Mouse (Mus musculus) liver, embryonic 15.5 days (tissue): ENCODE data around the gene Zfp612. TPM values are rescaled to one million over a fixed set of nuclear protein-coding genes. Genes with fewer than 3 reads are reported as not detected.

Experiments used
- ATAC-seq: fragments of 200-750 bp; cut with Nextera tagmentation; 2 replicates; pipeline ENCODE4 v1.8.0; 2017; ENCODE audit warnings: moderate number of reproducible peaks, mild to moderate bottlenecking, moderate library complexity; ENCODE audit not compliant: insufficient read depth
- H3K27ac ChIP-seq: fragments of 300-500 bp; sonication (generic); replicated peaks from 2 replicates; pipeline ENCODE4 v1.5.1; 2015; ENCODE audit warnings: mild to moderate bottlenecking, inconsistent platforms
- H3K27me3 ChIP-seq: fragments of 300-500 bp; sonication (generic); 2 replicates; pipeline ENCODE4 v1.6.1; 2015; ENCODE audit warnings: mild to moderate bottlenecking, inconsistent platforms
- H3K36me3 ChIP-seq: fragments of 300-500 bp; sonication (generic); replicated peaks from 2 replicates; pipeline ENCODE4 v1.6.1; 2015; ENCODE audit warnings: moderate library complexity, mild to moderate bottlenecking, inconsistent platforms
- H3K4me1 ChIP-seq: fragments of 300-500 bp; sonication (generic); replicated peaks from 2 replicates; pipeline ENCODE4 v1.6.1; 2015; ENCODE audit warnings: inconsistent platforms
- H3K4me2 ChIP-seq: fragments of 300-500 bp; sonication (generic); 2 replicates; pipeline ENCODE4 v1.6.1; 2015; ENCODE audit warnings: moderate library complexity, mild to moderate bottlenecking, inconsistent platforms
- H3K4me3 ChIP-seq: fragments of 300-500 bp; sonication (generic); replicated peaks from 2 replicates; pipeline ENCODE4 v1.5.1; 2015; ENCODE audit warnings: mild to moderate bottlenecking, inconsistent platforms
- H3K9ac ChIP-seq: fragments of 300-500 bp; sonication (generic); 2 replicates; pipeline ENCODE4 v1.6.1; 2015; ENCODE audit warnings: moderate library complexity, mild to moderate bottlenecking, inconsistent platforms
- H3K9me3 ChIP-seq: fragments of 300-500 bp; sonication (generic); replicated peaks from 2 replicates; pipeline ENCODE4 v1.6.1; 2016; ENCODE audit warnings: inconsistent platforms
- WGBS: fragments of 180-500 bp; shearing (Covaris S2); methylation state at CpG from one replicate; pipeline ENCODE4 v1.1.7; 2015; ENCODE audit warnings: mixed read lengths; ENCODE audit not compliant: insufficient replicate concordance; 5-methylcytosine and 5-hydroxymethylcytosine counted together
- polyA plus RNA-seq: library from polyadenylated mRNA; unstranded; fragments of >200 nt; fragmentation: Nextera tagmentation; extraction: Ambion mirVana; gene quantifications from 2 replicates; pipeline ENCODE4 v1.2.1, GENCODE M21; 2015

Zfp612 gene
- polyA plus RNA-seq, 1 experiment from 2014 or later = 0.89 TPM

- Histone ChIP-seq H3K4me3 (no peak overlapping the region), H3K36me3 (no peaks in the 10 kb centered on the region), H3K4me1 (no peaks in the 10 kb centered on the region), H3K9ac (no peak overlapping the region), H3K9me3 (no peaks in the 10 kb centered on the region), H3K27ac (no peak overlapping the region), H3K27me3 (no peaks in the 10 kb centered on the region), H3K4me2 (no peak overlapping the region)
- 60% methylated on average over 7 of the region's 7 CpGs for WGBS
- no peak for ATAC-seq
These were observed 56.0 kb downstream of the Zfp612 start for GRCm38 (mm10) chr8:110135515-110135914.

GRCm38 (mm10) chr8:110140156-110140555 is 60.6 kb downstream of the Zfp612 start:
- ATAC-seq = no peak

GRCm38 (mm10) chr8:110140770-110141169 is 61.2 kb downstream of the Zfp612 start:
- Histone ChIP-seq H3K27me3 (no peaks in the 10 kb centered on the region), H3K36me3 (no peaks in the 10 kb centered on the region), H3K4me1 (no peaks in the 10 kb centered on the region), H3K4me3 (no peak overlapping the region), H3K4me2 (no peak overlapping the region), H3K9ac (no peak overlapping the region), H3K27ac (no peak overlapping the region), H3K9me3 (no peaks in the 10 kb centered on the region)
- WGBS = 36% methylated on average over 4 of the region's 4 CpGs
- ATAC-seq = no peak

More at GRCm38 (mm10) chr8:110140156-110140555, 60.6 kb downstream of the Zfp612 start:
- H3K4me1 ChIP-seq = no peaks in the 10 kb centered on the region
- no peak overlapping the region for H3K27ac ChIP-seq
- no peak overlapping the region for H3K4me2 ChIP-seq
- H3K36me3 ChIP-seq = no peaks in the 10 kb centered on the region
- no peaks in the 10 kb centered on the region for H3K27me3 ChIP-seq
- H3K9ac ChIP-seq = no peak overlapping the region
- WGBS = 25% methylated on average over 3 of the region's 3 CpGs
- no peaks in the 10 kb centered on the region for H3K9me3 ChIP-seq
- no peak overlapping the region for H3K4me3 ChIP-seq

Other genes starting within 250 kb of the Zfp612 start
- gene Phlpp2, start 211.2 kb upstream of the Zfp612 start, polyA plus RNA-seq = 3.2 and 3.7 TPM in 2 replicates
- 0.06 and 0.26 TPM in 2 replicates for gene Marveld3, start 117.5 kb upstream of the Zfp612 start, polyA plus RNA-seq
- gene Tat, start 89.3 kb upstream of the Zfp612 start, polyA plus RNA-seq = 0.25 and 0.47 TPM in 2 replicates
- 0.09 TPM in 1 of 2 replicates, not detected in the other for gene Chst4, start 40.0 kb upstream of the Zfp612 start, polyA plus RNA-seq
- gene Gm21964, start 21.5 kb downstream of the Zfp612 start, polyA plus RNA-seq = not detected in 2 replicates
- not detected in 2 replicates for gene Gm17720, start 23.0 kb downstream of the Zfp612 start, polyA plus RNA-seq
- gene Calb2, start 88.5 kb downstream of the Zfp612 start, polyA plus RNA-seq = not detected in 2 replicates
- 2.9 TPM in 2 replicates for gene Cmtr2, start 135.9 kb downstream of the Zfp612 start, polyA plus RNA-seq
- gene Hydin, start 187.2 kb downstream of the Zfp612 start, polyA plus RNA-seq = 0.07 and 0.10 TPM in 2 replicates